Mouse (Mus musculus): ENCODE data around the gene Phlda1. TPM values are rescaled to one million over a fixed set of nuclear protein-coding genes. Genes with fewer than 3 reads are reported as not detected.

The Phlda1 gene
- 28.7 TPM for polyA plus RNA-seq (2017; shearing (Covaris generic))

DNA sequence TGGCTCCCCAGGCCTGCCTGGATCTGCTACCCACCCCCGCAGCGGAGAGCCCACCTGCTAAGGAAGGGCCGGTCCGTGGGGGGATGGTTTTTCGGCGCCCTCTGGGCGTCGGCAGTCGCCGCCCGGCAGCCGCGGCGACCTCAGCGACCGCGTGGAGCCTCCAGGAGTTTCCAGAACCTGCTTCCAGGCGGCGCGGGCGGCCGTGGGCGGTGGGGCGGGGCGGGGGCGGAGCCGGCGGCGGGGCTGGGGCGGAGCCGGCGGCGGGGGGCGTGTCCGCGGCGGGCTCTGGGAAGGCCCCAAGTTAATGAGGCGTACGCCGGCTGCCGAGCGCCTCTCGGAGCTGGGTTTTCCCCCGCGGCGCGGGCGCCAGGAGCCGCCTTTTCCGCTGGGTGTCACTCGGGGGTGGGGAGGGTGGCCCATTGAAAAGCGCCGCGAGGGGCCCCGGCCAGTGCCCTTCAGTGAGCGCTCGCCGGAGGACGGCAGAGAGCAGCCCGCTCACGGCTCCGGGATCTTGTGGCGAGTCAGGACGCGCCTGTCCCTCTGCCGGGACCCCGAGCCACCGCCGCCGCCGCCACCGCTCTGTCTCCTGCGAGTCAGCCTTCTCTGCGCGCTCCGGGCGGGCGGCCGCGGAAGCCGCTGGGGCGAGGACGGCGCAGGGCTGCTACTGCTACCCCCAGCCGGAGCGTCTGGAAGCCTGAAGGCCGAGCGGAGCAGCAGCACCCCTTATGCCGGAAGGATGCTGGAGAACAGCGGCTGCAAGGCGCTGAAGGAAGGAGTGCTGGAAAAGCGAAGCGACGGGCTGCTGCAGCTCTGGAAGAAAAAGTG, at the start of gene Phlda1:
Phlda1 (plus strand) TSS at position 186 of the 825 bp plus-strand sequence.

DNA sequence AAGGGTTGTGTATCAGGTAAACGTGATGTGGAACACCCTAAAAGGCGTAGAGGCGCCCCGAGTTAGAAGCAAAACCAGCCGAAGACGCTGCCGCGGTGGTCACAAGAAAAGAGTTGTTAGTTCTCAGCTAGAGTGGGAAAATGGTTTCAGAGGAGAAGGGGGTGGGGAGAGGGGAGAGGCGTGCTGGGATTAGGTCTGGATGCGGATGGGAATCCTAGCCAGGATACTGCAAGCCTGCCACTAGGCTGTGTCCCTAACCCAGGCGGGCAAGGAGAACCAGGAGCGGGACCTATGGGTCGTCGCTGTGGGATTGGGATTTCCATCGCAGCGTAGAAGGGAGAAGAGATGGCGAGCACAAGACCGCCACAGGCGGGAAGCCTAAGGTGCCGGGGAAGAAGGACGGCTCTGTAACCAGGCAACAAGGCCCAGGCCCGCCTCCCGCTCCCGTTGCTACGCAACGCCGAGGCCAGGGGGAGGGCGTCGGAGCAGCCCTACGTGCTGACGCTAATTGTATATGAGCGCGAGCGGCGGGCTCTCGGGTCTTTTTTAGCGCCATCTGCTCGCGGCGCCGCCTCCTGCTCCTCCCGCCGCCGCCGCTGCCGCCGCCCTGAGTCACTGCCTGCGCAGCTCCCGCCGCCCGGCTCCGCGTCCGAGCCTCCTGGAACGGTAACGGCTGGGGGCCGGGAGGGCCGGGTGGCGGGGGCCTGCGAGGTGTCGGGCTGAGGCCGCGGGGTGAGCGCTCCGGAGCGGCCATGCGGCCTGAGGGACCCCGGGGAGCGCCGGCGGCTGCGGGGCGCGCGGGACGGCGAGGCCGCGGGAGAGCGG, 33.2 kb upstream of the Phlda1 start, which contains the start of gene Nap1l1:
Nap1l1 (plus strand) TSS at position 538 of the 825 bp plus-strand sequence.

Other genes starting within 250 kb of the Phlda1 start
- 1.9 TPM for gene Bbs10, start 207.6 kb upstream of the Phlda1 start, polyA plus RNA-seq (2017; shearing (Covaris generic))
- 77.6 TPM for gene Nap1l1, start 33.1 kb upstream of the Phlda1 start, polyA plus RNA-seq (2017; shearing (Covaris generic))

All from CD4-positive, CD25-positive, alpha-beta regulatory T cell (primary cell).